Mouse (Mus musculus): Measurements from ENCODE around the gene Plekho1. TPM values are rescaled to one million over a fixed set of nuclear protein-coding genes. Genes with fewer than 3 reads are reported as not detected.
"Not testable (repeated sequence)": the region's sequence is repeated elsewhere in the genome, so short reads cannot be mapped to it uniquely, and the experiment has no call there.

Plekho1 gene
- total and polyA plus RNA-seq, 3 experiments: 65.4 to 82.8 (median 67.5) TPM

DNA sequence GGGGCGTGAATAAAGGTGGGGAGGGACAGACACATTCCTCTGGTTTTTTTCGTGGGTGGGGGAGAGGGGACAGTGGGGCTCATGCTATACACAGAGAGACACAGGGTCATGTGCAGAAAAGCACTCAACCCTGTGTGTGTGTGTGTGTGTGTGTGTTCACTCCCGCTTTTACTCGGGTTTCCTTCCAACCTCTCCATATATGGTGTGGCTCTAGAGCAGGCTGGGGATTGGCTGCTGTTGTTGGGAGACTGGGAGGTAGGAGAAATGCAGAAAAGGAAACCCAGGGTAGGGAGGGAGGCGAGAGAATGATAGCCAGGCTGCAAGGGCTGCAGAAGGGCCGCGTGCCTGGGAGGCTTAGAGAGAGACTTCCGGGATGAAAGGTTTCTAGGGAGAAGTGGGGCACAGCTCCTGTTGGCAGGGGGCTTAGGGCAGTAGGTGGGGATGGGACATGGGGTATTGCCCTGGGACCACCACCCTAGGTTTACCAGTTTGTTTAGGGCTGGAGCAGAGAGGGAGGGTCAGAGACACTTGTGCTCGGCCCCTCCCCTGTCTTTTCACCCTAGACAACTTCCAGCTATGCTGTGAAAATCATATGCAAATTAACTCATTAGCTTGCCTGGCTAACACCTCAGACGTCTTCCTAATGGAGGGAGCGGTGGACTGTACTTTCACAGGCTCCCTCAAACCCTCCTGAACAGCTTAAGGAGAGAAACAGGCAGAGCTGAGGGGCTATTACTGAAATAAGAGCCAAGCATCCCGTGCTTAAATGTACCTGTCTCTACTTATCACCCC, 10.4 kb downstream of the Plekho1 start:
- Histone ChIP-seq H3K79me2 (replicated peaks; ENCODE audit: control insufficient read depth, insufficient read depth, low read length) (no peaks in the 10 kb centered on the region), H3K27me3 (ENCODE audit: control insufficient read depth, insufficient read depth, low read length) (no peaks in the 10 kb centered on the region), H3K9ac (ENCODE audit: low read depth, low read length) (peak overlapping the region; percentile 64), H3K27ac (peak overlapping the region; percentile 64), H3K4me3 (peak overlapping the region; percentile 25; the same call in 1 of the 2 replicates), H3K4me1 (ENCODE audit: control insufficient read depth, insufficient read depth, low read length) (peaks cover 24% of the 10 kb centered on the region), H3K36me3 (ENCODE audit: control insufficient read depth, insufficient read depth, low read length) (peaks cover 3% of the 10 kb centered on the region)
- peak; percentile 68 to 74 for DNase-seq
- TF ChIP-seq CTCF (IDR thresholded peaks at IDR 0.05) (no peak), EP300 (IDR thresholded peaks at IDR 0.05; ENCODE audit: insufficient read depth, low read depth, low read length) (peak; percentile 81), POLR2A (IDR thresholded peaks at IDR 0.05; ENCODE audit: insufficient read depth, low read depth, low read length) (peak; percentile 92)
- intact Hi-C loops (cut with DNase I): no loop called here
- 8% methylated on average over 12 of the region's 12 CpGs for WGBS

DNA sequence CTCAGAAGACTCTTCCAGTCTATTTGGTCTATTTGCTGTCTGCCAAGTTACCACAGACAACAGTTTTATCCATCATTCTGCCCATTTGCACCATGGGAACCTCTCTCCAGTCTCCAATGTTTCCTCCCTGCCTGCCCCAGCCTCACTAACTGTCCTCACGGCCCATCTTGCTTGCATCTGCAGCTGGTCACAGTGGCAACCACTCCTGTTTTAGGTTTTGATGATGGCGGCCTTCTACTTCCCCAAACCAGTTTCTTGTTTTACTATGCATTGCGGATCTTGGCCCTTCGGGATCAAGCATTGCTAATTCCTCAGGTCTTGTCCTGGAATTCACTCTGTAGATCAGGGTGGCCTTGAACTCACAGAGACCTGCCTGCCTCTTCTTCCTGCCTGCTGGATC, 13.7 kb downstream of the Plekho1 start:
- Histone ChIP-seq H3K9ac (ENCODE audit: low read depth, low read length) (no peak overlapping the region), H3K27ac (no peak overlapping the region), H3K79me2 (replicated peaks; ENCODE audit: control insufficient read depth, insufficient read depth, low read length) (no peaks in the 10 kb centered on the region), H3K4me3 (no peak overlapping the region), H3K4me1 (ENCODE audit: control insufficient read depth, insufficient read depth, low read length) (peaks cover 20% of the 10 kb centered on the region), H3K27me3 (ENCODE audit: control insufficient read depth, insufficient read depth, low read length) (no peaks in the 10 kb centered on the region), H3K36me3 (ENCODE audit: control insufficient read depth, insufficient read depth, low read length) (no peaks in the 10 kb centered on the region)
- WGBS: 93% methylated on average over 4 of the region's 4 CpGs
- intact Hi-C loops (cut with DNase I): no loop called here
- no peak for DNase-seq
- TF ChIP-seq EP300 (IDR thresholded peaks at IDR 0.05; ENCODE audit: insufficient read depth, low read depth, low read length): no peak
- TF ChIP-seq POLR2A (IDR thresholded peaks at IDR 0.05; ENCODE audit: insufficient read depth, low read depth, low read length): no peak
- no peak for TF ChIP-seq CTCF (IDR thresholded peaks at IDR 0.05)

DNA sequence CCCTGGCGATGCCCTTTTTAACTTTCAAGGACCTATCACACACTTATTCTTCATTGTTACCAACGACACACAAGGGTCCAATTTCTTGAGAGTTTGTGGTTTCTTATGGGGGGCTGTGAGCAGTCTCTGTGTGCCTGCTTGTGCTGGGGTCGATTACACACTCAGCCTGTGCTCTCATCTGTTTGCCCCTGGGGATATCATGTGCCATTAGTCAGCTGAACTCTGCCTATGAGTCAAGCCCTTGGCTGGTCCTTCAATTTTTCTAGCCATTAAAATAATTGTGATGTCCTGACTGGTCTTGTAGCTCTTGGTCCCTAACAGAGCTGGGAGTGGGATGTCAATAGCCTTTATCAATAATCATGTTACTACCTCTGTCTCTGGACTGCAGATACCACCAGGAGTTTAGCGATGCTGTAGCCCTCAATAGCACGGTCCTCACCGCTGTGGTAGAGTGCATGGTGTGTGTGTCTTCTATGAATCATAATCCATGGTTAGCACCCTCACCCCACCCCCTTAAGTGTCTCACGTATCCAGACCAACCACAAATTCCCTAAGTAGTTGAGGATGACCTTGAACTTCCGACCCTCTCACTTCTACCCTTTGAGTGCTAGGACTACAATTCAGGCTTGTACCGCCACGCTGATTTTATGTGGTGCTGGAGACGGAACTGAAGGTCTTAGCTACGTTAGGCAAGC, 15.4 kb downstream of the Plekho1 start:
- Histone ChIP-seq H3K4me1 (ENCODE audit: control insufficient read depth, insufficient read depth, low read length) (peaks cover 9% of the 10 kb centered on the region), H3K27me3 (ENCODE audit: control insufficient read depth, insufficient read depth, low read length) (no peaks in the 10 kb centered on the region), H3K27ac (no peak overlapping the region), H3K4me3 (no peak overlapping the region), H3K36me3 (ENCODE audit: control insufficient read depth, insufficient read depth, low read length) (no peaks in the 10 kb centered on the region), H3K9ac (ENCODE audit: low read depth, low read length) (no peak overlapping the region), H3K79me2 (replicated peaks; ENCODE audit: control insufficient read depth, insufficient read depth, low read length) (no peaks in the 10 kb centered on the region)
- TF ChIP-seq CTCF (IDR thresholded peaks at IDR 0.05) (no peak), POLR2A (IDR thresholded peaks at IDR 0.05; ENCODE audit: insufficient read depth, low read depth, low read length) (no peak), EP300 (IDR thresholded peaks at IDR 0.05; ENCODE audit: insufficient read depth, low read depth, low read length) (no peak)
- no peak for DNase-seq
- intact Hi-C loops (cut with DNase I): no loop called here
- 87% methylated on average over 12 of the region's 12 CpGs for WGBS

DNA sequence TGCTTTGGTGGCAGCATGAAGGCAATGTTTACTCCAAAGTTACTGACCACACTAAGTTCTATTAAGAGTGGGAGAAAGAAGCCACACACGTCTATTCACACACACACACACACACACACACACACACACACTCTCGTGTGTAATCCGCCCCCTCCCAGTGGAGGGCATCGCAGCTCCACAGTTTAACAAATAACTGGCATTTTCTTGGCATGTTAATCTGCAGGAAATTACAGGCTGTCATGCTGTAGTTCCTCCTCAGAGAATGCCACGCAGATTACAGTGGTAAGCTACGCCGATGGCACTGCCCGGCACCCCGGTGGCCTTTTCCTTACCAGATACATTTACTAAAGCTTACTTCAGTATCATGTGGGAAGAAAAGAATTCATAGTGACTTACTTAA, 17.5 kb downstream of the Plekho1 start:
- peak overlapping the region; percentile 26 for H3K27ac ChIP-seq
- intact Hi-C loops (cut with DNase I): no loop called here
- WGBS: 55% methylated on average over 9 of the region's 9 CpGs
- peaks cover 4% of the 10 kb centered on the region for H3K4me1 ChIP-seq (ENCODE audit: control insufficient read depth, insufficient read depth, low read length)
- H3K27me3 ChIP-seq (ENCODE audit: control insufficient read depth, insufficient read depth, low read length): no peaks in the 10 kb centered on the region
- DNase-seq: peak in 1 of 2 experiments; percentile 27
- TF ChIP-seq POLR2A (IDR thresholded peaks at IDR 0.05; ENCODE audit: insufficient read depth, low read depth, low read length): no peak
- TF ChIP-seq EP300 (IDR thresholded peaks at IDR 0.05; ENCODE audit: insufficient read depth, low read depth, low read length): no peak
- TF ChIP-seq CTCF (IDR thresholded peaks at IDR 0.05): peak; percentile 24; the same call in 1 of the 2 replicates
- no peak overlapping the region for H3K4me3 ChIP-seq
- no peak overlapping the region for H3K9ac ChIP-seq (ENCODE audit: low read depth, low read length)
- H3K36me3 ChIP-seq (ENCODE audit: control insufficient read depth, insufficient read depth, low read length): no peaks in the 10 kb centered on the region
- no peaks in the 10 kb centered on the region for H3K79me2 ChIP-seq (replicated peaks; ENCODE audit: control insufficient read depth, insufficient read depth, low read length)

DNA sequence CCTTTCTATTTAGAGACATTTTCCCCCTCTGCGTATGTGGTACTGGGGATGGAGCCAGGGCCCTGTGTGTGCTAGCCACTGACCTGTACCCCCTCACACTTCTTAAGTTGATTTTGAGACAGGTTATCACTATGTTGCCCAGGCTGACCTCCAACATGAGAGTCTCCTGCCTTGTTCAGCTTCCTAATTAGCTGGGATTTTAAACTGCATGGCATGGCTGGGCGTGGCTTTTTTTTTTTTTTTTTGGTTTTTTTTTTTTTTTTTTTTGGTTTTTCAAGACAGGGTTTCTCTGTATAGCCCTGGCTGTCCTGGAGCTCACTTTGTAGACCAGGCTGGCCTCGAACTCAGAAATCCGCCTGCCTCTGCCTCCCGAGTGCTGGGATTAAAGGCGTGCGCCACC, 18.2 kb downstream of the Plekho1 start:
- H3K4me1 ChIP-seq (ENCODE audit: control insufficient read depth, insufficient read depth, low read length); H3K27me3 ChIP-seq (ENCODE audit: control insufficient read depth, insufficient read depth, low read length); H3K36me3 ChIP-seq (ENCODE audit: control insufficient read depth, insufficient read depth, low read length); DNase-seq; H3K27ac ChIP-seq; H3K9ac ChIP-seq (ENCODE audit: low read depth, low read length); H3K79me2 ChIP-seq (replicated peaks; ENCODE audit: control insufficient read depth, insufficient read depth, low read length); H3K4me3 ChIP-seq; intact Hi-C loops (cut with DNase I): not testable (repeated sequence)
- whole genome bisulfite sequencing: 85% methylated on average over 7 of the region's 7 CpGs

DNA sequence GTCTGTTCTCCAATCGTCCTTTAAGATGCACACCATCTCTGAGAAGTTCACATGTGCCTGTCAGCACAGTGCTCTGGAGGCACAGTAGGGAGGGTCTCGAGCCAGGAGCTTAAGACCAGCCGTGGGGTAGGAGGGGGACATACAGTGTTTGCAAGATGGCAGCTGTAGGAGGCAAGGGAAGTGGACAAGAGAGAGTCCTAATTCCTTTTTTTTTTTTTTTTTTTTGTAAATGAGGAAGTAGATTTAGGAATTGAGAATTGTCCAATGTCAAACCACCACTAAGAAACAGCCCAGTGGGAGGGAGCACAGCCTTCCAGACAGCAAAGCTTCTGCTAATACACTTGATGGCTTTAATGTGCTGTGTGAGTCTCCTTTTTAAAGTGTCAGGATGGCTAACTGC, 18.7 kb downstream of the Plekho1 start:
- no peak for TF ChIP-seq EP300 (IDR thresholded peaks at IDR 0.05; ENCODE audit: insufficient read depth, low read depth, low read length)
- TF ChIP-seq POLR2A (IDR thresholded peaks at IDR 0.05; ENCODE audit: insufficient read depth, low read depth, low read length): 0 out of 2 replicates have a peak, but pooled peaks have one; percentile 8
- peaks cover 4% of the 10 kb centered on the region for H3K4me1 ChIP-seq (ENCODE audit: control insufficient read depth, insufficient read depth, low read length)
- no peaks in the 10 kb centered on the region for H3K27me3 ChIP-seq (ENCODE audit: control insufficient read depth, insufficient read depth, low read length)
- H3K4me3 ChIP-seq: no peak overlapping the region
- no peak for DNase-seq
- H3K9ac ChIP-seq (ENCODE audit: low read depth, low read length): no peak overlapping the region
- WGBS: 64% methylated on average over 3 of the region's 3 CpGs
- H3K27ac ChIP-seq: no peak overlapping the region
- H3K79me2 ChIP-seq (replicated peaks; ENCODE audit: control insufficient read depth, insufficient read depth, low read length): no peaks in the 10 kb centered on the region
- no peaks in the 10 kb centered on the region for H3K36me3 ChIP-seq (ENCODE audit: control insufficient read depth, insufficient read depth, low read length)
- intact Hi-C loops (cut with DNase I): no loop called here

Measured in heart, adult 2 months (tissue).